Mouse (Mus musculus) testis, postnatal 10 days (tissue): ENCODE measurements at regions not wholly inside any gene's neighbourhood (a gene's known extent, or its start where the extent isn't known, plus 50 kb on each side); places are given as distances from the start of the nearest gene placed in this dataset.

Source experiments
- DNase-seq: peaks from one replicate; pipeline ENCODE4 v3.0.0; 2021; ENCODE audit warnings: low spot score

DNA sequence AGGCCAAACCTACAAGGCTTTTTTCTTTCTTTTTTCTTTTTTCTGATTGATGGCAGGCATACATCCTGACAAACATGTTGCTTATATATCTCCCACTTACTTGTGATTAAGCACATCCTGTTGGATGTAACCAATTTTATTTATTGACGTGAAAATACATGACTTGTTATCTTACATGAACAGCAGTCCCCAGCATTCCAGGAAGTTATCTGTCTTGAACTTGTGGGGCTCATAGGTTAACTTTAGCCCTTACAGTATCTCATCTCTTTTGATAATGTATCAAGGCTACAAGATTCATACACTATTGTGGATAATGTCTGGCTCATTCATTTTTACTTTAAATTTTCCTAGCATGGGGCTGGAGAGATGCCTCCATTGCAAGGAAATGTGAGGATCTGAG, 852.0 kb upstream of the Agtr1b start:
- no peak for DNase-seq

DNA sequence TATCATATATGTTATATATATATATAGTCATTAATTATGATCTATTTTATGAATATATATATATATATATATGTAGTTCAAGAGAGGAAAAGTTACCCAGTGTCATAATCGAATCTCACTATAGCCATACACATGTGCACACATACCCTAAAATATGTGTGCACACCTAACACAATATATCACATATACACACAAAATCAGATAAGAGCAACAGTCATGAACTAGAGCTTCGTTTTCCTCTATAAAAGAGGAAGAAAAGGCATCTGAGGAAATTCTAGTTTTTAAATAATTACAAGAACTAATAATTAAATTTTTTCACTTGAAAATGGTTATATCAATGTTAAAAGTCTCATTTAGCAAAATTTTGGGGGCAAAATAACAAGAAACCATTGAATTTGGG, 835.3 kb upstream of the Tbl1xr1 start:
- no peak for DNase-seq

DNA sequence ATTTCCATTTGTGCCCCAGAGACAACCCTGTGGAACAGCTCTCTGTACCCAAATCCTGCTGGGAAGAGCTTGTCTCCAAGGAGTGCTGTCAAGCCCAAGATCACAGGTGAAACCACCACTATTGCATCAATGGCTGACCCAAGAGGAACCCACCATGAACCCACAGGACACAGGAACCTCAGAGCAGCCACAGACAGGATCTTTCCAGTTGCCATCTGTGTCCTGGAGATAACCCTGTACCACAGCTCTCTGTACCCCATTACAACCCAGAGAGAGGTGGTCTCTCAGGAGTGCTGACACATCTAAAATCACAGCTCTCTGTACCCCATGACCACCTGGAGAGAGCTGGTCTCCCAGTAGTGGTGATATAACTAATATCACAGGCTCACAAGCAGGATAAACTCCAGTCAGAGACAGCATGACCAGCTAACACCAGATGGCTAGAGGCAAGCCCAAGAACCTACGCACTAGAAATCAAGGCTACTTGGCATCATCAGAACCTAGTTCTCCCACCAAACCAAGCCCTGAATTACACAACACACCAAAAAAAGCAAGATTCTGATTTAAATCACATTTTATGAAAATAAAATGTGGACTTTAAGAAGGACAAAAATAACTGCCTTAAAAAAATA, 820.2 kb upstream of the Tbl1xr1 start:
- DNase-seq = no peak

DNA sequence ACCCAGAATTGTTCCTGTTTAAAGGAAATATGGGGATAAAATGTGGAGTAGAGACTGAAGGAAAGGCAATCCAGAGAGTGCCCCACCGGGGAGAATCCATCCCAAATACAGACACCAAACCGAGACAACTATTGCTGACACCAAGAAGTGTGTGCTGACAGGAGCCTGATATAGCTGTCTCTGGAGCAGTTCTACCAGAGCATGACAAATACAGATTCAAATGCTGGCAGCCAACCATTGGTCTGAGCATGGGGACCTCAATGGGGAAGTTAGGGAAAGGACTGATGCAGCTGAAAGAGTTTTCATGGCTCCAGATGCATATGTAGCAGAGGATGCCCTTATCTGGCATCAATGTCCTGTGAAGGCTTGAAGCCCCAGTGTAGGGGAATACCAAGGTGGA, 813.1 kb upstream of the Tbl1xr1 start:
- no peak for DNase-seq

DNA sequence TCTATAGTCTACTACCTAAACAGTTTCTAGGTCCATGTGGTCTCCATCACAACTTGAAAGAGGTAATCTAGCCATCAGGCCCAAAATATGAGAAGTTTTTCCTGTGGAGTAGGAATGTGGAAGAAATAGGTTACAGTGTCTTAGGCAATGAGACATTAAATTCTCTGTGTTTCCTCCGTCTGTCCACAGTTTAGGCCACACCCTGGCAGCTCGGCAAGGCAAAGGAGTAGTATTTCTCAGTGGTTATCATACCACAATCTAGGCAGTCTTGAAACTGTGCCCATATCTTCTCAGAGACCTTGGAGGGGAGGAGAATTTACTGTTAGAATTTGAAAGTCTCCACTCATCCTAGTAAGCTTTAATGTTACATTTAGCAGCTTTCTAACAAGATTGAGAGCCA, 811.0 kb upstream of the Tbl1xr1 start:
- no peak for DNase-seq

DNA sequence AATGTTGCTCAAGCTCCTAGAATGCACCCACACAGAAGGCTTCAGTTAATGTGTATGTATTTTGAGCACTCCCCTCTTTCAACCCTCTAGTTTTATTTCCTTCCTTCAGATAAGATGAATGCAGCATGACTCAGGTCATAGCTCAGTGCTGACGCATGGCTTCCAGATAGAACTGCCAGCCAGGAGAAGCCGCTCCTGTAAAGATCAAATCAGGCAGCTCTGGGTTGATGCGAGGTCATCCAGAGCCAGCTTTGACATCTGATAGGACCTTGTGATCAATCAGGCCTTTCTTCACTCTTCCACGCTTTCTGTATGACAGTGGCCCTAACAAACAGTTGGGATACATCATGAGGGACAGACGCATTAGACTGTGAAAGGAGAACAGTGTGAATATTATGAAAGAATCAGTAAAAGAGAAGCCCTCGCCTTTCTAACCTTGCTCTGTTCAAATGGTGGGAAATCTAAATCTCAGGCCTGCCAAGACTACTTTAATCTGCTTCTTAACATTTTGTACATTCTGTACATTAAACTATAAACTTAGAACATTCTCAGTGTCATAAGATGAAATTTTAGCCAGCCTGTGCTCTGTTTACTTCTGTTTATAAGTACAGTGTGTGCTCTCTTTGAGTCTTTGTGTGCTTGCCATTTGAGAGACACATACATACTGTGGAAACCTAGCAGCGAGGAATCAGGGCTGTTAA, 807.9 kb upstream of the Tbl1xr1 start:
- DNase-seq = no peak

DNA sequence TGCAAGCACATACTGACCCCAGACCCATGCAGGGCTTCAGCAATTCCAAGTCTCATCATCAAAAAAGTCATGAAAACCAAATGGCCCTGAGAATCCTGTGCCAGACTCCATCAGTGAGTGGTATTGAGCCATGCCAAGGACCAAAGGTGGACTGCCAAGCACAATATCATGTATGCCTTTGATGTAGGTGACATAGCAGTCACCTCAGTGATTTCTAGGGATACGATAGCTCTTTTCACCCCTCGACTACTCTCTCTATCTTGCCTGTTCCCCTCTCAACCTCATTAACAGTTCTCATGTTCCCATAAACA, 807.4 kb upstream of the Tbl1xr1 start:
- DNase-seq = no peak

DNA sequence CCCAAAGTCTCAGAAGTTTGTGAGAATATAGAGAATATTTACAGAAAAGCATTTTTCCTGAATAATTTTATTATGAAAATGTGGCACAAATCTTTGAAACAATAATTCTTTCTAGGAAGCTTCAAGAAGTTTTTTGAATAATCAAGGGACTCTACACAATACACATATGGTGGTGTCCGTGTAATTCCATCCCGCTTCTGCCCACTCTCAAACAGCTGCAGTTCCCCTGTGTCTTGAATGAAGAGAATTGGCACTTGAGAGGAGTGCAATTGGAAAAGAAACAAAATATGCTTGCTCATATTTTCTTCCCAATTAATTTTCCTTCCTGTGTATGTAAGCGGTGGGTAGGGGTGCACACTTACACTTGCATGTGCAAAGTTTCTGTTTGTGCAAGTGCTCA, 805.7 kb upstream of the Tbl1xr1 start:
- no peak for DNase-seq

DNA sequence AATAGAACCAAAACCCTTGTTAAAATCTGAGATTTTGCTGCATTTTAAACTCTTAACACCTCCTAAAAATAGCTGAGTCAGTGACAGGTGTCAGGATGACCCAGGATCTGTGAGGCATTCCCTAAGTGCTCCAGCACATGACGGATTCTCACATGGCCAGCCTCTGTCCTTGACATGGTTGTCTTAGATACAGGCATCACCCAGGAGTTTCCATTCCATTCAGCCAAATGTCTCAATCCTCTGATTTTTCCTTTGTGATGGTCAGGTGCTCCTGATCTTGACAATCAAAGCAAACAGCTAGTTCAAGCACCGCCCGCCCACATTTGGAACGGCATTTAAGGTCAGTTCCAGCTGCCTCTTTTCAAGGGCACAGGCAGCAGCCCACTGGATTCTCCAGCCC, 804.2 kb upstream of the Tbl1xr1 start:
- DNase-seq = no peak

DNA sequence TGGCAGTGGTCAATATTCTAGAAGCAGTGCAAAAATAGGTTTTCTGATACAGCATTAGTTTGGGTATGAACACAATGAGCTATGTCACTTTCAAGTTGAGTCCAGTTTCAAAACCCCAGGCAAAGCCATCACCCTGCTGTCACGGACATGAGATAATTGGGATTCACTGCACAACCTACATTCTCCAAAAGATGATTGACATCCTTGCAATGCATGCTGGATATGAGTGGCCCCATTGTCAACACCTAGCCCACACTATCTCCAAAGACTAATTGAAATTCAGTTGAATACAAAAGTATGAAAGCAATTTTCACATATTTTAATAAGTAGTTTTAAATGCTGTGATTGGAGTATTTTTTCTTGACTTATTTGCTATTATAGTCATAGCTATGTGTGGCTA, 783.7 kb upstream of the Tbl1xr1 start:
- no peak for DNase-seq

DNA sequence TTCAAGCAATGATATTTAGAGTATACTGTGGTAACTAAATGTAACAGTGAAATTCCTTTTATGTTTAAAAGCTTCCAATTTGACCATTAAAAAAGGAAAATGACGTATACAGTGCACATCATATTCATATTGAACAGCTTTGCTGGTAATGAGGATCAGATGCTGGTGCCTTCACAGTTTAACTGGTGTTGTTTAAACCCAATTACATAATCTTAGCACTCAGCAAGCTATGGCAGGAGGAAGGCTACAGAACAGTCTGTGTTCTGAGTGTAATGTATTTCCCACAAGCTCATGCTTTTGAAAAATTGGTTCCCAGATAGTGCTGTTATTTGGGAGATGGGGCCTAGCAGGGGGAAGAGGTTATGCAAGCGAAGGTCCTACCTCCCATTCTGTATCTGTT, 783.1 kb upstream of the Tbl1xr1 start:
- DNase-seq = no peak

DNA sequence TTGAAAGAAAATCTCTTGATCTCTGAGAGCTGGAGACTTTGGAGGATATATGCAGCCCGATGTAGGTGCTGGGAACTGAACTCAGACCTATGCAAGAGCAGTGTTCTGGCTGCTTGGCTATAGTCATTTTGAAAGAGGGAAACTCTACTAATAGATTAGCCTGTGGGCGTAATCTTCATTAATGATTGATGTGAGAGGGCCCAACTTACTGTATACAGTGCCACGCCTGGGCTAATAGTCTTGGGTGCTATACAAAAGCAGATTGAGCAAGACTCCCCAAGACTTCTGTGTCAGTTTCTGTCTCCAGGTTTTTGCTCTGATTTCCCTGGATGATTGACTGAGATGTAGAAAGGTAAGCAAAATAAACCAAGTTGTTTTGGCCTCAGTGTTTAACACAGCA, 781.7 kb upstream of the Tbl1xr1 start:
- no peak for DNase-seq

DNA sequence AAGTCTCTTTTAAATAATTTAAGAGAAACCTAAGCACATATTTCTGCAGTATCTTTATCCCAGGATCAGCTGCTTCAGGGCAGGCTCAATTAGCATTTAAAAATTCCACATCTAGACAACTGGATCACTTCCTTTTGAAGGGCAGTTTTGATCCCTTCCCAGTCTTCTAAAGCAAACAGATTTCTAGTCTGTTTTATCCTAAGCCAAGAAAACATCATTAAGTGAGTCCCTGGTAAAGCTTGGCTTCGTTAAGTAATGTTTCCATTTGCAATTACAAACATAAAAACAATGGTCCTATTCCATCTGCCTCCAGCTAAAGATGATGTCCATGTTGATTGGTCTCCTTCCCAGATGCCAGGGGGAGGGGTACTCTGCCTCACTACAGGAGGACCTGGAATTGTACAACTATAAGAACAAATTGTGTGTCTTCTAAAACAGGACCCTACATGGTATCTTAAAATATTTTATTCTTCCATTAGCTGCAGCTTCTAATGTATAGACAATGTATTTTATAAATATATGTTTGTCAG, 779.8 kb upstream of the Tbl1xr1 start:
- DNase-seq = no peak

DNA sequence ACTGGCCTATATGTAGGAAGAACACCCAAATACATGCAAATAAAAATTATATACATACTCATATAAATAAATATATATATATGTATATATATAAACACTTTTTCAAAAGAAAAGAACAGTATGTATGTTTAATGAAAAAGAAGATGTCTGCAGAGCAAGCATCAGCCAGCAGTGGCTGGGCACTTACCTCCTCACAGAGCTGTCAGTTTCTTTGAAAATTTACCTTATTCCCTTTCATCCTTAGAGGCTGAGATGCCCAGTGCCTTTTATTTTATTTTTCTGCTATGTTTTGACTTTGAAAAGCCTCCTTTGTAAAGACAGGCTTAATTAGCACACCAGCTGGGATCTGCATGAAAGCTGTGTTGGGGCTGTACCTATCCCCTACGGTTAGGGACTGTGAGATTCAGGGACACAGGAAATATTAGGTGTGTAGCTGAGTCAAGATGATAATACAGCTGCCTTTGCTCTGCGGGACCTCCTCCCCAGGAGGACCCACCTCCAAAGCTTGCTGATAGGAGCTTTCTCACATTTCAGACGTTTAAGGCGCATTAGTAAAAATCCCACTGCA, 751.0 kb upstream of the Tbl1xr1 start:
- no peak for DNase-seq

DNA sequence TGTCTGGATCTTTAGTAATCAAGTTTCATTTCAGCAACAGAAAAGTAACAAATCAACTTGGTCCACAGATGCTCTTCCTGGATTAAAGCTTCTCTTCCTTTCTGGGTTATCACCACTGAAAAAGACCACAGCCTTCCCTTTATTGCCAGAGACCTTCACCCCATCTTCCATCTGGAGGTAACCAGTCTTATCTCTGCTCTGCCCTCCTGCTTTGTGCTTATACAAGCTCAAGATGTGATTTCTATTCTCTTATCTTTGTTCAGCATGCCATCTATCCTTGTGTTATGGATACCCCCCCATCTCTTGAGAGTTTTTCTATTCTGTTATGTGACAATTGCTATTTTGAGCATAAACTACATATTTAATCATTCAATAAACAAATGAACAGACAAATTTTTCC, 734.5 kb upstream of the Tbl1xr1 start:
- DNase-seq = no peak

DNA sequence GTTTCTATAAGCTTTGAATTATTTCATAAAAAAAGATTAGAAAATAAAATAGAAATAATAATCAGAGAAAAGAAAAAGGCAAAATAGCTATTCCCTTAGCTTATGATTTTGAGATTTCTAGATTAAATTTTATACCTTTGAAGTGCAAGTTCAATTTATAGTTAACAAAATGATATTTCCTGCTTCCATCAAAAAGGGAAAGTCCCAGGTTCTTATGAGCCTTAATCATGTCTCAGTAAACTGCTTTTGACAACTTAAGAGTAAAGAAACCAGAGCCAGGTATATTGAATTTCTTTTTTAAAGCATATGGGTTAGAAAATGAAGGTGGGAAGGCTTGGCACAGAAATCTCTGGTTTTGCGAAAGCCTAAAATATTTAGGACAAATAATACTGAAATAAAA, 733.4 kb upstream of the Tbl1xr1 start:
- DNase-seq = no peak

DNA sequence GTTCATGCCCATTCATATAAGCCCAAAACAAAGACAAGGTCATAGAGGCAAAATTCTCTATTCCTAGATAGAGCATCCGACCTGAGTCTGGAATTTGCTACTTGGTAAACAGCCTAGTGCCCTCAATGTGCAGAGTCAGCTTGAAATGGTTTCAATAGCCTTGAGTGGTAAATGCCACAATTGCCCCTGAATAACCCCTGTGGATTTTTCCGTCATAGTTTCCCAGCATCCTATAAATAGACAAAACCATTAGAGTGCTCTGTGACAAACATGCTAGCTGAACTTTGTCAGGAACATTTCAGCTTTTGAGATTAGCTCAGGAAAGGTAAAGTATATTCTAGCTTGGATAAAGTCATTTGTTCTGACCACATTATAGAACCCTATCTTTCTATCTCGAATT, 727.0 kb upstream of the Tbl1xr1 start:
- no peak for DNase-seq

DNA sequence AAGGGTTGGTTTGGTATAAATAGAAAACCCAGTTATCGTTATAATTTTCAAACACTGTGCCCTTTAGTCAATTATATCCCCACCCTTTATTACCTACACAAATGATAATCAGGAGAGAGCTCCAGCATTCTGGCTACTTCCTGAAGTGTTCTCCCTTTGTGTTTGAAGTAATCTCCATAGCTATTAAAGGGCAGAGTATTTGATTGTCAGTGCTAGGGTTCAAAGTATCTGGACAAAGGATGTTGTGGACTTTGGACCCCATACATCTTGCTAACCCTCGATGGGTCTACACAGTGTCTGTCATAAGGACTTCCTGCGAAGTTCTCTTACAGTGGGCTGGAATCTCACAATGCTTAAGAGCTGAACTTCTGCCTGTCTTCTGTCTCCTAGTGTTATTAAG, 720.3 kb upstream of the Tbl1xr1 start:
- DNase-seq = no peak

DNA sequence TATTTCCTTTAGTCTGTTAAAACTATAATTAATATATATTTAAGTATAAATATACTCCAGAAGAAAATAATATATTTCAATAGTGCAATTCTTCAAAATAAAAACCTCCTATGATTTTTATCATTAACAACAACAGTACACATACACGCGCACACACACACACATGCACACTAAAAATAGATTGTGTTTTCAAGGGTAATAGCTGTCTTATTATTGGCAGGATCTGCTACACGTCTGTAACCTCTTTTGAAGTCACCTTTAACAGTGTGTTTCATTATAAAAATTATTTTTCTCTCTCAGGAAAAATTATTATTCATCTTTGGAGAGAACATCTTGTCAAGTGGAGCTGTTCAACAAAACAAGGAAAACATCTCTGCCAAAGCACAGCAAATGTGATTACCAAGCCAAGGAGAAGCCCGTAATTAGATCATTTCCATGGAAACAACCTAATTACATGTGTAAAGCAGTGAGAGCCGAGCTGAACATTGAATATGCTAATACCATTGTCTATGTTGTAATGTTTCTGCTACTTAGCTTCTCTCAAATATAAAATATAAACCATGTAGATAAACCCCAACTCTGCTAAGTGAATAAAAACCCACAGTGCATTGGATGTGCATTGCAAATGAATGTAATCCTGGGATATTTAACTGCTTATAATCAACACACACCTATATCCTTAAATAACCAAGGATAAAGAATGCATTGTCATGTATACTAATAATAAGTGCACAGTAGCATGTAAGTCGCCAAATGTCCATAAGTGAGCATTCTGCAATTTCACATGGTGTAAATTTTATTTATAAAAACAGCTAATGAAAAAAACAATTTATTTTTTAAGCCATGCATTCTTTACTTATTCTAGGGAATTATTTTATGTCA, 719.4 kb upstream of the Tbl1xr1 start:
- no peak for DNase-seq

DNA sequence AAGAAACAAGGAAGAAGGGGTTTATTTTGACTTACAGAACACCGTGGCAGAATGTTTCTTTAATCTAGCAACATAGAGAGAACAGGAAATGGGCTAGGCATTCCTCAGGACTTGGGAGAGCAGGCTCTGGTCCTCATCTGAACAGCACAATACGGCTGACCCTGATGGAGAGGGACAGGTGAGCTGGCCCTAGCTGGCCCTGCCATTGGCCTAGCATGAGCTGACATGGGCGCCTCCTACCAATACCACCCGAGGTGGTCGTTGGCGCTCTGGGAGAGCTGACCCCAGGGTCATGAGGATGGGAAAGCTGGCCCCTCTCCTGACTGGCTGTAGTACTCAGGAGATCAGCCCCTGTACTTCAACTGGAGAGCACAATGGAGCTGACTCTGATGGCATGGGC, 718.4 kb upstream of the Tbl1xr1 start:
- no peak for DNase-seq

DNA sequence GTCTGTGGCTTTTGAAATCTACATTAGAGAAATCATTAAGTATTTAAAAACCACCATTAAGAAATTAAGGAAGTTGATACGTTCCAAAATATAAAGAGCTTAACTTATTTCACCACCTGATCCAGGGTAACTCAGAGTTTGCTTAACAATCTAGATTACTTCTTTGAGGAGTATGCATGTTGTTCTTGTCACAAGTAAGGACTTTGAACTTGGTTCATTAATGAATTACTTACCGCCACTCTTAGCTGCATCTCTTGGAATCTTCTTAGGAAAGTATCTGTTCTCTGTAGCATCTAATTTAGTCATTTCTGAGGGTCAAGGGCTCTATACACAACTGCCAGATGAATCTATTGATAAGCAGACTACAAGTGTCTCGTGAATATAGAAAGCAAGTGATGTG, 715.4 kb upstream of the Tbl1xr1 start:
- DNase-seq = no peak

DNA sequence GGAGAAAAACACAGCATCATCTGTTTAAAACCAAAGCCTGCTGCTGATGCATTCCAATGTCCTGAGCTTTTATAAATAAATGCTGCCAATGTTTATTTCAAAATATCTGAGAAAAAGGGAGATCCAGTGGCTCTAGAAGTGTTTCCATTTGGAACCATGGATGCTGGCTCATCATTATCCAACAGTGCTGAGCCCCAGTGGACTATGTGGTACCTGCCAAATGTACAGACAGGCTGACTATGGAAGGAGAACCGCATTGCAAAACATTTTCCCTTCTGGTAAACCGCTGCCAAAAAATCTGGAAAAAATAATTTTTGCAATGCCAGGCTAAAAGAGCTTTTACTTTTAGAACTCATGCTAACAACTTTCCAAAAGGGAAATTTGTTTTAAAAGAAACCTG, 696.6 kb upstream of the Tbl1xr1 start:
- no peak for DNase-seq

DNA sequence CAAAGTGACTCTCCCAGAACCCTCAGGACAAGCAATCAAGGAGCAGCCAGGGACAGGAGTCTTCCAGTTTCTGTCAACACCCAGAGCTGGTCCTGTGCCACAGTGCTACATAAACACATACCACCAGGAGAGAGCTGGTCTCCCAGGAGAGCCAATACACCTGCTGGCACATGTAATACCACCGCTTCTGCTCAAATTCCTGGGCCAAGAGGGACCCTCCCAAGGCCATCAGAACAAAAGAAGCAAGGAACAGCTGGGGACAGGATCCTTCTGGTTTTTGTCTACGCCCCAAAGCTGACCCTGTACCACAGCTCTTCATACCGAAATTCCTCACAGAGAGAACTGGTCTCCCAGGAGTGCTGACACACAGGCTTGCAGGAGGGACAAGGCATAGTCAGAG, 695.4 kb upstream of the Tbl1xr1 start:
- no peak for DNase-seq
